Mouse (Mus musculus) liver, embryonic 14.5 days (tissue): ENCODE measurements around the gene Mrps18a. TPM values are rescaled to one million over a fixed set of nuclear protein-coding genes. Genes with fewer than 3 reads are reported as not detected.

Experiments used
- ATAC-seq: fragments of 200-750 bp; cut with Nextera tagmentation; 2 replicates; pipeline ENCODE4 v1.8.0; 2017; ENCODE audit warnings: moderate number of reproducible peaks, mild to moderate bottlenecking, moderate library complexity; ENCODE audit not compliant: insufficient read depth
- DNase-seq, 3 experiments: peaks; one replicate each; pipeline ENCODE4 v3.0.0-alpha.2; 2012 to 2013; ENCODE audit warnings: low read depth in 3 of 3, low spot score in 3 of 3
- H3K27ac ChIP-seq: fragments of 300-500 bp; sonication (generic); 2 replicates; pipeline ENCODE4 v1.5.1; 2014; ENCODE audit warnings: moderate library complexity, mild to moderate bottlenecking, control low read depth, inconsistent platforms
- H3K27me3 ChIP-seq: fragments of 300-500 bp; sonication (generic); 2 replicates; pipeline ENCODE4 v1.6.1; 2014; ENCODE audit warnings: mild to moderate bottlenecking, low read length, moderate library complexity; ENCODE audit not compliant: control insufficient read depth, insufficient read depth
- H3K36me3 ChIP-seq: fragments of 300-500 bp; sonication (generic); replicated peaks from 2 replicates; pipeline ENCODE4 v1.6.1; 2014; ENCODE audit warnings: low read depth; ENCODE audit not compliant: control insufficient read depth, insufficient read depth
- H3K4me1 ChIP-seq, 2 experiments: fragments of 200-500 bp in 1 of 2; fragments of 300-500 bp in 1 of 2; sonication (generic) in 1 of 2; replicated peaks; 2 replicates each; pipeline ENCODE4 v1.6.1; 2012 to 2014; ENCODE audit warnings: antibody characterized with exemption in 1 of 2, inconsistent platforms in 1 of 2, low read length in 1 of 2; ENCODE audit not compliant: control insufficient read depth in 2 of 2, insufficient read depth in 2 of 2
- H3K4me2 ChIP-seq: fragments of 300-500 bp; sonication (generic); 2 replicates; pipeline ENCODE4 v1.6.1; 2014; ENCODE audit warnings: low read depth, mild to moderate bottlenecking, control low read depth, moderate library complexity
- H3K4me3 ChIP-seq, 2 experiments: fragments of 200-500 bp in 1 of 2; fragments of 300-500 bp in 1 of 2; sonication (generic) in 1 of 2; 2 replicates each; pipeline ENCODE4 v1.5.1; 2012 to 2014; ENCODE audit warnings: low read depth in 2 of 2, low read length in 2 of 2, mild to moderate bottlenecking in 2 of 2, control low read depth in 1 of 2, inconsistent platforms in 1 of 2, moderate library complexity in 1 of 2; ENCODE audit not compliant: insufficient read depth in 1 of 2
- H3K9ac ChIP-seq: fragments of 300-500 bp; sonication (generic); replicated peaks from 2 replicates; pipeline ENCODE4 v1.6.1; 2014; ENCODE audit warnings: mild to moderate bottlenecking, control low read depth, moderate library complexity
- H3K9me3 ChIP-seq: fragments of 300-500 bp; sonication (generic); 2 replicates; pipeline ENCODE4 v1.6.1; 2016; ENCODE audit warnings: low read length, mixed read lengths; ENCODE audit not compliant: control insufficient read depth
- CTCF ChIP-seq: IDR thresholded peaks from 2 replicates; pipeline ENCODE4 v1.5.1; 2016; ENCODE audit warnings: antibody characterized with exemption, low read depth, control low read depth
- EP300 ChIP-seq: IDR thresholded peaks from 2 replicates; pipeline ENCODE4 v1.6.1; 2016; ENCODE audit warnings: antibody characterized with exemption, low read depth
- WGBS: fragments of 180-500 bp; shearing (Covaris S2); extraction: QIAGEN DNeasy Blood & Tissue Kit; methylation state at CpG from one replicate; pipeline ENCODE4 v1.1.7; 2014; ENCODE audit not compliant: insufficient replicate concordance; 5-methylcytosine and 5-hydroxymethylcytosine counted together
- polyA plus RNA-seq, 2 experiments: library from polyadenylated mRNA; depleted of rRNA in 1 of 2; stranded (reverse) in 1 of 2; unstranded in 1 of 2; fragments of >200 nt; fragmentation: Nextera tagmentation in 1 of 2; extraction: Ambion mirVana in 1 of 2; gene quantifications; 2 replicates each; pipeline versions ENCODE4 v1.2.1 to v1.2.3; 2012 to 2014

Mrps18a gene
- polyA plus RNA-seq, 2 experiments, result 29.7 to 65.2 TPM

DNA sequence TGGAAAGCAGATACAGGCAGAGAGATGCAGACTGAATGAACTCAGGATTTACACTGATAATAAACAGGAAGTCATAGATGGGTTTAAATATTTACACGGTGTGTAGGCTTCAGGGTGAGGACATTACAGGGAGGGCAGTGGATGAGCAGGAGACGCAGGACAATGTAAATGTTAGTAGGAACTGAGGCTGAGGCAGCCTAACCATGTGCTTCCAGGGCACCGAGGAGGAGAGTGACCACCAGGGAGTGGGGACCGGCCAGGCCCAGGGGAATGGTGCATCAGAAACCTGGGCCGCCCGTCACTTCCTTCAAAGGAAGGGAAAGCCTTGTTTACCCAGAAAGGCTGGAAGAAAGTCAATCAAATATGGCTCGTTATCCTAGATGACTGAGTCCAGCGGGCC, 12.3 kb upstream of the Mrps18a start:
- WGBS, result 48% methylated on average over 8 of the region's 8 CpGs
- Histone ChIP-seq H3K27me3 (no peaks in the 10 kb centered on the region), H3K27ac (no peak overlapping the region), H3K4me3 (no peak overlapping the region), H3K4me2 (no peak overlapping the region), H3K4me1 (no peaks in the 10 kb centered on the region), H3K9me3 (no peaks in the 10 kb centered on the region), H3K36me3 (no peaks in the 10 kb centered on the region), H3K9ac (no peak overlapping the region)
- DNase-seq (no peak), ATAC-seq (no peak)
- TF ChIP-seq EP300 (no peak), CTCF (no peak)

DNA sequence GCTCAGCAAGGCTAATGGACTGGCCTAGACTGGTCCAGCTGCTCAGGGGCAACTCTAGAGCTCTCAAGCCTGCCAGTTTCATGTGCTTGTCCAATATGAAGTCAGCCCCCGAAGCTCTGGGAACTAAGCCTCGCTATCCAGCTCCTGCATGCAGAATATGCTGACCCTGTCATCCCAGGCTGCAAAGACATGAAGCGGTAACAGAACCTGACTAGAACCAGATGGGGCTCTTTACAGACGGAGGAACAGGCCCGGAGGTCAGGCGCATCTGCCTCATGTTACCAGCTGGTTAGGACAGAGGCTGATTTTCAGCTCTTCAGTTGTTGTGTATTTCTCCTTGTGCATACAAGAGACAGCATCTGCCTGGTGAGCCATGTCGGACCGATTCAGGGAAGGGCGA, 8.9 kb upstream of the Mrps18a start:
- ATAC-seq, result no peak
- H3K9ac ChIP-seq, result no peak overlapping the region
- H3K4me2 ChIP-seq, result no peak overlapping the region
- H3K36me3 ChIP-seq, result no peaks in the 10 kb centered on the region
- 81% methylated on average over 9 of the region's 9 CpGs for WGBS
- no peak overlapping the region for H3K27ac ChIP-seq
- no peak for DNase-seq
- H3K4me3 ChIP-seq, result no peak overlapping the region
- no peaks in the 10 kb centered on the region for H3K27me3 ChIP-seq
- no peaks in the 10 kb centered on the region for H3K9me3 ChIP-seq
- TF ChIP-seq EP300, result no peak
- no peak for TF ChIP-seq CTCF
- H3K4me1 ChIP-seq, result no peaks in the 10 kb centered on the region

DNA sequence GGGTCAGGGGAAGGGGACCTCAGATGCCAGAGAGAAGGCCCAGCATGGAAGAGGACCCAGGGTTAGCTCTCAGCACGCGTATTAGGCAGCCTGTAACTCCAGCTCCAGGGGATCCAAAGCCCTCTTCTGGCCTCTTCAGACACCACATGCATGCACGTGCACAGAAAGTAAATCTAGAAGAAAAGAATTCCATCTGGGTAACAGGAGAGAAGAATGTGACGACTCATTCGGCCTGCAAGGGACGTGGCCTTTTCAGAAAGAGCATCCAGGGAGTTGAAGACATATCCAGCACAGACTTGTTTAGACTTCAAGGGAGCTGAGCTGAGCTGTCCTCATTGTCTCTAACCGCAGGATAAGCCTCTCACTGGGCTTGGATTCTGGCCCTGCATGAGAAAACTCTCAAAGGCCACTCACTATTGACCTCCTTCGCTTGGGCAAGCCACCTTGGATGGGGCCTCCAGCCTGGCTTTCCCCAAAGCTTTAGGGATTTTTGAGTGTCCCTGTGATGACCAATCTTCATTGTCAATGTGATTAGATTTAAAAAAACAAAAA, 8.1 kb upstream of the Mrps18a start:
- TF ChIP-seq EP300, result no peak
- no peak for TF ChIP-seq CTCF
- Histone ChIP-seq H3K4me3 (no peak overlapping the region), H3K27me3 (no peaks in the 10 kb centered on the region), H3K36me3 (no peaks in the 10 kb centered on the region), H3K9ac (no peak overlapping the region), H3K4me1 (no peaks in the 10 kb centered on the region), H3K9me3 (no peaks in the 10 kb centered on the region), H3K27ac (no peak overlapping the region), H3K4me2 (no peak overlapping the region)
- WGBS, result 65% methylated on average over 8 of the region's 8 CpGs
- ATAC-seq (no peak), DNase-seq (no peak)

DNA sequence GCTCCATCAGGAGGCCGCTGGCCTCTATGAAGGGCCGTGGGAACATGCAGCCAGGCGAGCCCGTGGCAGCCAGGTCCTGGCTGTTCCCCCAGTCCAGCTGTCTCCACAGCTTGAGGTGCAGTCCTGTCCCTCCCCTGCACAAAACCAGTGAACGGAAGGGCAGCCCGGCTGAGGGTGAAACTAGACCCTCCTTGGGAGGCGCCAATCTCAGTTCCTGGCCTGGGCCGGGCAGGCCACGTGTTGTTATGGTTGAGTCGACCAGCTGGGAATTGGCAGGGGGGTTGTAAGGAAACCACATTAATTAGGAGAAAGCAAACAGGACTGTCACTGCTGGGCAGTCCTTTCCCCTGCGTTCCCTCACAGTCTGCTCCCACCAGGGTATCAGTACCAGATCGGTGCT, 6.3 kb upstream of the Mrps18a start:
- no peak overlapping the region for H3K9ac ChIP-seq
- H3K36me3 ChIP-seq, result no peaks in the 10 kb centered on the region
- H3K4me1 ChIP-seq, result no peaks in the 10 kb centered on the region
- WGBS, result 38% methylated on average over 12 of the region's 12 CpGs
- DNase-seq, result no peak
- H3K4me2 ChIP-seq, result no peak overlapping the region
- H3K4me3 ChIP-seq, result no peak overlapping the region
- 0 out of 2 replicates have a peak, but pooled peaks cover under 1% of the 10 kb centered on the region for H3K27me3 ChIP-seq
- H3K9me3 ChIP-seq, result no peaks in the 10 kb centered on the region
- no peak for TF ChIP-seq EP300
- TF ChIP-seq CTCF, result no peak
- ATAC-seq, result no peak
- H3K27ac ChIP-seq, result no peak overlapping the region

DNA sequence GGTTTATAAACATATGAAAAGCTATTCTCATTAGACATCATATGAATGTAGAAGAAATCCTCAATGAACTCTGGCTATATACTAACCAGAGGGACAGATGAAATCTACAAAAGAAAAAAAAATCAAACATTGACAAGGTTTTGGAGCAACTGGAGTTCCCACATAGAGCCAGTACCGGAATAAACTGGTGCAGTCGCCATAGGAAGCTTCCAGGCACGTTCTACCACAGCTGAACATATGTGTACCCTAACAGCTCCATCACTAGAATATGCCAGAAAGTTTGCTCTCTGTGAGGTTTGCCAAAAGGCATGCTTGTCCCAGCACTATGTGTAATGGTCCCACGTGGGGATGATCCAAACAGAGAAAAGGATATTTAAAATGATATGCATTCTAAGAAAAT, 2.5 kb upstream of the Mrps18a start:
- no peaks in the 10 kb centered on the region for H3K36me3 ChIP-seq
- ATAC-seq (no peak), DNase-seq (no peak)
- H3K9ac ChIP-seq, result no peak overlapping the region
- peaks cover 2% of the 10 kb centered on the region; the same call in 1 of the 2 replicates for H3K27me3 ChIP-seq
- 61% methylated on average over 4 of the region's 4 CpGs for WGBS
- peaks cover 7 to 9% of the 10 kb centered on the region in 2 experiments for H3K4me1 ChIP-seq
- no peak for TF ChIP-seq EP300
- TF ChIP-seq CTCF, result no peak
- H3K27ac ChIP-seq, result no peak overlapping the region
- no peak overlapping the region for H3K4me2 ChIP-seq
- no peaks in the 10 kb centered on the region for H3K9me3 ChIP-seq
- H3K4me3 ChIP-seq, result no peak overlapping the region
